Mouse (Mus musculus) kidney, postnatal 0 days (tissue): Measurements from ENCODE around the gene Chrm3. TPM values are rescaled to one million over a fixed set of nuclear protein-coding genes. Genes with fewer than 3 reads are reported as not detected.

Experiments
- ATAC-seq: fragments of 200-750 bp; cut with Nextera tagmentation; replicated peaks from 2 replicates; pipeline ENCODE4 v1.8.0; 2017; ENCODE audit warnings: low read depth, moderate number of reproducible peaks, moderate TSS enrichment, moderate library complexity; ENCODE audit not compliant: low FRiP score
- DNase-seq: peaks from one replicate; pipeline ENCODE4 v3.0.0-alpha.2; 2016; ENCODE audit warnings: low spot score
- H3K27ac ChIP-seq: fragments of 300-500 bp; sonication (generic); 2 replicates; pipeline ENCODE4 v1.5.1; 2014; ENCODE audit warnings: mild to moderate bottlenecking
- H3K27me3 ChIP-seq: fragments of 300-500 bp; sonication (generic); 2 replicates; pipeline ENCODE4 v1.6.1; 2014; ENCODE audit warnings: low read length, mixed read lengths; ENCODE audit not compliant: insufficient read depth
- H3K36me3 ChIP-seq: fragments of 300-500 bp; sonication (generic); 2 replicates; pipeline ENCODE4 v1.6.1; 2014; ENCODE audit warnings: low read length, mixed read lengths; ENCODE audit not compliant: insufficient read depth
- H3K4me1 ChIP-seq: fragments of 300-500 bp; sonication (generic); replicated peaks from 2 replicates; pipeline ENCODE4 v1.6.1; 2014; ENCODE audit warnings: antibody characterized with exemption, low read length, mixed read lengths; ENCODE audit not compliant: insufficient read depth
- H3K4me2 ChIP-seq: fragments of 300-500 bp; sonication (generic); 2 replicates; pipeline ENCODE4 v1.6.1; 2014; ENCODE audit warnings: mild to moderate bottlenecking, low read length, moderate library complexity, mixed read lengths
- H3K4me3 ChIP-seq: fragments of 300-500 bp; sonication (generic); replicated peaks from 2 replicates; pipeline ENCODE4 v1.5.1; 2014; ENCODE audit warnings: low read depth, low read length
- H3K9ac ChIP-seq: fragments of 300-500 bp; sonication (generic); 2 replicates; pipeline ENCODE4 v1.6.1; 2014; ENCODE audit warnings: low read depth, low read length
- H3K9me3 ChIP-seq: fragments of 300-500 bp; sonication (generic); replicated peaks from 2 replicates; pipeline ENCODE4 v1.6.1; 2016; ENCODE audit warnings: low read length, inconsistent platforms, mixed read lengths
- CTCF ChIP-seq: IDR thresholded peaks from 2 replicates; pipeline ENCODE4 v1.5.1; 2016; ENCODE audit warnings: antibody characterized with exemption, low read depth, mild to moderate bottlenecking, moderate library complexity
- WGBS: fragments of 180-500 bp; shearing (Covaris S2); extraction: QIAGEN DNeasy Blood & Tissue Kit; methylation state at CpG from one replicate; pipeline ENCODE4 v1.1.7; 2014; 5-methylcytosine and 5-hydroxymethylcytosine counted together
- polyA plus RNA-seq: library from polyadenylated mRNA; unstranded; fragments of >200 nt; fragmentation: Nextera tagmentation; extraction: Ambion mirVana; gene quantifications from 2 replicates; pipeline ENCODE4 v1.2.1, GENCODE M21; 2015

The Chrm3 gene
- polyA plus RNA-seq, 1 experiment from 2014 or later, result 0.75 TPM

DNA sequence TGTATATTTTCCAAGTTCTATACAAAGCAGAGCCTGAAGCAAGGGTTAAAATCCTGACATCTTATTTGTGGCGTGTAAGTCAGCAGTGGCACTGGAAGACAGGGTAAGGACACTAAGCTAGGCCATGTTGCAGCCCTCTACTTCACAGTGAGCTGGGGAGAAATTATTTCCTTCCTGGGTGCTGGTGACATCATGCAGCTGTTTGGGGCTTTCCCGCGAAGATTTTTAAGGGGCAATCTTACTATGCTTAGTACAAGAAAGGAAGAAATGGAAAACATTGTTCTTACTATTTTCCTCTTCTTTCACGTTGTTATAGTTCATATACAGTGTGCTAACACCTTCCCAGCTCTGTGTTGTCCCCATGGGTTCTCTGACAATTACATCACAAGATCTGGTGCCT is 76.3 kb downstream of the Chrm3 start:
- Histone ChIP-seq H3K27ac (no peak overlapping the region), H3K4me3 (no peak overlapping the region), H3K4me1 (no peaks in the 10 kb centered on the region), H3K9me3 (no peaks in the 10 kb centered on the region), H3K4me2 (no peak overlapping the region), H3K36me3 (no peaks in the 10 kb centered on the region), H3K9ac (no peak overlapping the region), H3K27me3 (no peaks in the 10 kb centered on the region)
- ATAC-seq (no peak), DNase-seq (no peak)
- WGBS, result 81% methylated on average over 4 of the region's 4 CpGs
- TF ChIP-seq CTCF, result no peak

DNA sequence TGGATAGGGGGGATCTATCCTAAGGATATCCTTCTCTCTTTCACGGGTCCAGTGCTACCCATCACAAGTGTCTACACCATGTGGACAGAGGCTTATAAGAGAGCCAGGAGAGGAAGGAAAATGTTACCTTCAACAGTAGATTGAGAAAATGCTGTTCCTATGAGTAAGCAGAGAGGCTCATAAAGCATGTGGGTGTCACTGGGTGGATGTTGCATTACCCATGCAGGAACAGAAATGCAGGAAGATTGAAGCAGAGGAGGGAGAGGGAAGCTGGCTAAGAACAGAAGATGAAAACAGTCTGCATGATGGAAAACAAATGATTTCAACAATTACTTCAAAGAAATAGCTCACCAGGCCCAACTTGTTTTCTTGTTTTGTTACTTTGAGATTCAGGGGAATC is 85.7 kb downstream of the Chrm3 start:
- 76% methylated on average over 1 of the region's 1 CpGs for WGBS
- no peaks in the 10 kb centered on the region for H3K9me3 ChIP-seq
- H3K4me3 ChIP-seq, result no peak overlapping the region
- no peak for DNase-seq
- H3K27me3 ChIP-seq, result no peaks in the 10 kb centered on the region
- H3K4me1 ChIP-seq, result no peaks in the 10 kb centered on the region
- TF ChIP-seq CTCF, result no peak
- H3K27ac ChIP-seq, result no peak overlapping the region
- no peak overlapping the region for H3K9ac ChIP-seq
- no peaks in the 10 kb centered on the region for H3K36me3 ChIP-seq
- H3K4me2 ChIP-seq, result no peak overlapping the region
- ATAC-seq, result no peak

DNA sequence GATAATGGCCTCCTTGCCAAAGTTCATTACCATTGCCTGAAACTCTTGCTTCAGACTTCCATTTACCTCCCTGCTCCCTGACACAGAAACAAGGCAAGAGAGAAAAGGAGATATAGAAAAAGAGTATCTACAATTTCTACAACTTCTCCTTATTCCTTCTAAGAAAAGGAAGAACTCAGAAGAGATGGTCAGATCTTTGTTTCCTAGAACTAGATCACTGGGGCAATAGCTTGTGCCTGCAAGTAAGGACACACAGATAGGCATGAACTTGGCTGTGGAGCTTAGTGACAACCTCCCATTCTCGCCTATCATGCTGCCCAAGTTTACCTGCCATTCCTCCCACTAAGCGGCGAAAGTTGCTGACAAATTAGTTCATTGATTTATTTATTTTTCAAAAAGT is 96.9 kb downstream of the Chrm3 start:
- Histone ChIP-seq H3K4me1 (no peaks in the 10 kb centered on the region), H3K4me3 (no peak overlapping the region), H3K9ac (no peak overlapping the region), H3K4me2 (no peak overlapping the region), H3K27me3 (no peaks in the 10 kb centered on the region), H3K36me3 (no peaks in the 10 kb centered on the region), H3K27ac (no peak overlapping the region), H3K9me3 (no peaks in the 10 kb centered on the region)
- no peak for ATAC-seq
- DNase-seq, result no peak
- 66% methylated on average over 3 of the region's 3 CpGs for WGBS
- TF ChIP-seq CTCF, result no peak

DNA sequence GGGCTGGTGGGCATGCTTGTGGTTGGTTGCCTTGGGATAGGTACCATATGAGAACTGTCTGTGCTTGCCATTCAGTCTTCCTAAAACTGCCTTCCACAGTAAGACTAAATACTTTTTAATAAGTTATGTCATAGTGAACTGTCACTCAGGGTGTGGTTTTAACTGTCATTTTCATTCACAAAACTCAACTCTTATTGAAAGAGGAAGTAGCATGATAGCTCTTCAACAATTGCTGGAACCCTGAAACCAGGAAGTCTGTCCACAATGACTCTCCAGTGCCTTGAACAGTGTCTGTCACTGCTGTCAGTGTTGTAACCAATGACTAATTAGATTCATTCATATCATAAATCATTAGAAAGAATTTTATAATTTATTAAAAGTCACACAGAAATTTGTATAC is 107.6 kb downstream of the Chrm3 start:
- Histone ChIP-seq H3K36me3 (no peaks in the 10 kb centered on the region), H3K27ac (no peak overlapping the region), H3K27me3 (no peaks in the 10 kb centered on the region), H3K4me3 (no peak overlapping the region), H3K9me3 (no peaks in the 10 kb centered on the region), H3K4me2 (no peak overlapping the region), H3K4me1 (no peaks in the 10 kb centered on the region), H3K9ac (no peak overlapping the region)
- ATAC-seq (no peak), DNase-seq (no peak)
- no peak for TF ChIP-seq CTCF

DNA sequence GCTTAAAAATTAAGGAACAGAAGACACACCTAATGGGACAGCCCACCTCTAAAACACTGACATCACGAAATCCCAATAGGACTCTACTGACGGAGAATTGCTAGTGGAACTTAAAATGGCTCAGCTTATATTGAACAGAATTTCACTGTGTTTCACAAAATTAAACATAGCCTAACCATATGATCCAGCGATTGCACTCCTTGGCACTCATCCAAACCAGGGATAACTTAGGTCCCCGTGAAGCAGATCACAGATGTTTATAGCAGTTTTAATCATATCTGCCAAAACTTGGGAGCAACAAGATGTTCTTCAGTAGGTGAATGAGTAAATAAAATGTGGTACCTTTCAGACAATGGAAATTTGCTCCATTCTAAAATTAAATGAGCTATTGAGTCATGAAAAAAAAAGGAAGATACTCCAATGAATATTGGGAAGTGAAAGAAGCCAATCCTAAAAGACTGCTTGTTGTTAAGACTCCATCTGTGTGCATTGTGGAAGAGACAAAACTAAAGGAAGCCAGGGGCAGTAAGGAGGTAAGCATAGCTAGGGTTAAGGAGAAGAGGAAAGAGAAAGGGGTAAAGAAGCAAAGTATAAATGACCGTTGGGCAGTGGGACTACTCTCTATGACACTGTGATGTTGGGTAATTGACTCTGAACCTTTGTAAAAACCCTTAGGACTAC is 109.0 kb downstream of the Chrm3 start:
- no peak overlapping the region for H3K9ac ChIP-seq
- WGBS, result 73% methylated on average over 5 of the region's 5 CpGs
- ATAC-seq, result no peak

GRCm38 (mm10) chr13:10244243-10244998 is 116.2 kb downstream of the Chrm3 start:
- Histone ChIP-seq H3K27me3 (no peaks in the 10 kb centered on the region), H3K27ac (no peak overlapping the region)
- 42% methylated on average over 1 of the region's 1 CpGs for WGBS

More for the DNA sequence above, 109.0 kb downstream of the Chrm3 start:
- no peak for DNase-seq
- no peak overlapping the region for H3K4me3 ChIP-seq
- no peak for TF ChIP-seq CTCF
- H3K27ac ChIP-seq, result no peak overlapping the region
- no peaks in the 10 kb centered on the region for H3K4me1 ChIP-seq
- H3K4me2 ChIP-seq, result no peak overlapping the region
- H3K27me3 ChIP-seq, result no peaks in the 10 kb centered on the region
- no peaks in the 10 kb centered on the region for H3K9me3 ChIP-seq
- no peaks in the 10 kb centered on the region for H3K36me3 ChIP-seq

More at GRCm38 (mm10) chr13:10244243-10244998, 116.2 kb downstream of the Chrm3 start:
- no peak for TF ChIP-seq CTCF
- Histone ChIP-seq H3K9me3 (no peaks in the 10 kb centered on the region), H3K4me2 (no peak overlapping the region), H3K36me3 (no peaks in the 10 kb centered on the region), H3K4me3 (no peak overlapping the region), H3K4me1 (no peaks in the 10 kb centered on the region), H3K9ac (no peak overlapping the region)
- no peak for ATAC-seq
- peak; percentile 62 for DNase-seq
